Mouse (Mus musculus): ENCODE results near the gene Hcfc2. TPM values are rescaled to one million over a fixed set of nuclear protein-coding genes. Genes with fewer than 3 reads are reported as not detected.

Hcfc2 gene
- 8.6 and 9.6 TPM in 2 replicates for polyA plus RNA-seq (2012; rRNA removed)

DNA sequence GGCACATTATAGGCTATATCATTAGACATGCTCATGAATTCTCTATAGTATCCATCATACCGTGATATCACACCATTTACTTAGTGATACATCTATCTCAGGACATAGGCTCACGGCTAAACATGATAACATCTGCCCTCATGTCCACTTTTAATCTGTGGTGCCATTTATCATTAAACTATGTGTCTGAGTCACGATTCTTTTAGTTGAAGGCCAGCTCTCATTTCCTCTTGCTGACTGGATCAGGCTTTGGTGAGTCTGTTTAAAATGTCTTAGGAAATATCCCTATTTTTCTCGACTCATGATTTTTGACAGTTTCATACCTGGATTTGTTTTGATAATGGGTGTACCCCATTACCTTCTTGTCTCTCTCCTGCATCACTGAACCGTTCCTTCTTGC, at the start of gene Hcfc2:
Gene Hcfc2, plus strand, starts transcription at position 205 of the 400 bp plus-strand sequence.

DNA sequence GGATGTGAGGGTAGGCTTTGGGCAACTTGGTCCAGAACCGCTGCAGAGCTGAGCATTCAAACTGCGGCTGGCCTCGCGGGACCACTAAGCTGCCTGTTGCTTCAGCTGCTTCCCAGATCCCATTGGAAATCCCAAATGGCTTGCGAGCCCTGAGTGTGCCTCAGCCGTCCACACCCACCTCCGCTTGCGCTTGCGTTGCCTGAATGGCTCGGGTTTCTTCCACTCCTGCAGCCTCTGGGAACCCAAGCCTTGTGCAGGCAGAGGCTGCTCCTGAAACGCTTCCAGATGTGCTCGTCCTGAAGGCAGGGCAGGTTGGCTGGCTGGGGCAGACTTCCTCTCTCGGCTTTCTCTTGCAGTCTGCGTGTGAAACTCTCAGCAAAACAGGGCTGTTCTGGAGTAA, 5.5 kb upstream of the Hcfc2 start, which contains the start of gene Glt8d2:
Gene Glt8d2, minus strand, starts transcription at position 157 of the 400 bp plus-strand sequence.

DNA sequence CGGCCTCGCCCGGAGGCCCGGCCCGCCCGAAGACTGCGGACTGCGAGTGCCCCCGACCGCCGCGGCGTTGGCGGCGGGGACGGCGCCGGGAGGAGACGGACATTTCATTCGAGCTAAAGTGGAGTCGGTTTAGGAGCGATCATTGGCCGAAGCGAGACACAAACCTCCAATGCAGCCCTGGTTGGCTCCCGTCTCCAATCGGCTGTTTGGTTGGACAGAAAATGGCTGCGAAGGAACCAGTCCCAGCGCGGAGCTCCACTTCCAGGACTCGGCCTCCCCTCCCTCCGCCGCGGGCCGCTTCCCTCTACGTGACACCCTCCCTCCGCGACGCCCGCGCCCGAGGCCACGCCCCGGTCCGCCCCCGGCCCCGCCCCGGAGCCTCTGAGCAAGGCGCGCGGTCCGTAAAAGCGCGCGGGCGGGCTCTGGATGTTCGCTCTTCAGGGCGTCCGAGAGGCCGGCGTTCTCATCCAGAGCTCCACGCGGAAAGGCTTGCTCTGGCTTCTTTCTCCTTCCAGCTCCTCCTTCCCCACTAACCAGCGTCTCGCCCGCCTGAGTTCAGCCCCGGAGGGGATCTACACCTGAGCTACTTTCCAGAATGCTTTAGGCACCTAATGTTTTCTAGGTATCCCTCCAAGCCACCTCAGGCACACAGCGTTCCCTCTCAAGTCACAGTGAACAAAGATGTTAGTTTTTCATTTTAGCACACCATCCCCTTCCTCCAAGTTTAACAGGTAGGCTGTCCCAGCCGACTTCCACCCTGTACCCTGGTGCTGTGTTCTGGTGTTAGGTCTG, 68.1 kb downstream of the Hcfc2 start, which contains the start of gene Nfyb:
Gene Nfyb, minus strand, starts transcription at position 305 of the 792 bp plus-strand sequence.

Other genes with a start within 250 kb of the Hcfc2 start
- not detected in 2 replicates for gene Gm1553, start 203.5 kb upstream of the Hcfc2 start, polyA plus RNA-seq (2012; rRNA removed)
- 51.2 and 64.9 TPM in 2 replicates for gene 1190007I07Rik, start 72.9 kb upstream of the Hcfc2 start, polyA plus RNA-seq (2012; rRNA removed)
- gene Tdg, start 66.3 kb upstream of the Hcfc2 start, polyA plus RNA-seq (2012; rRNA removed), result 23.0 and 23.7 TPM in 2 replicates
- gene Glt8d2, start 5.5 kb upstream of the Hcfc2 start, polyA plus RNA-seq (2012; rRNA removed), result 1.2 and 2.5 TPM in 2 replicates
- 5.5 and 6.6 TPM in 2 replicates for gene Nfyb, start 68.0 kb downstream of the Hcfc2 start, polyA plus RNA-seq (2012; rRNA removed)
- gene Txnrd1, start 137.8 kb downstream of the Hcfc2 start, polyA plus RNA-seq (2012; rRNA removed), result 37.7 and 46.7 TPM in 2 replicates
- gene Eid3, start 170.5 kb downstream of the Hcfc2 start, polyA plus RNA-seq (2012; rRNA removed), result 0.14 and 0.38 TPM in 2 replicates

All from ovary, adult 2 months (tissue).